Mouse (Mus musculus) erythroblast, embryonic 14.5 days (primary cell): ENCODE data around the gene Tyk2. TPM values are rescaled to one million over a fixed set of nuclear protein-coding genes. Genes with fewer than 3 reads are reported as not detected.
A peak's percentile ranks its signal among the peaks of the same experiment; 100 is the strongest.

Experiments used
- H3K27me3 ChIP-seq: 2 replicates; pipeline ENCODE4 v1.6.1; 2012; ENCODE audit warnings: inconsistent platforms; ENCODE audit not compliant: control insufficient read depth
- H3K36me3 ChIP-seq: 2 replicates; pipeline ENCODE4 v1.6.1; 2012; ENCODE audit warnings: mild to moderate bottlenecking, inconsistent platforms; ENCODE audit not compliant: control insufficient read depth
- H3K4me1 ChIP-seq: 2 replicates; pipeline ENCODE4 v1.6.1; 2012; ENCODE audit warnings: inconsistent platforms; ENCODE audit not compliant: control insufficient read depth
- H3K4me3 ChIP-seq: replicated peaks from 2 replicates; pipeline ENCODE3; 2012; ENCODE audit warnings: moderate library complexity, mild to moderate bottlenecking, inconsistent platforms
- H3K9me3 ChIP-seq: 2 replicates; pipeline ENCODE4 v1.6.1; 2012; ENCODE audit warnings: low read length, inconsistent platforms, mixed read lengths; ENCODE audit not compliant: control insufficient read depth
- GATA1 ChIP-seq: IDR thresholded peaks from 2 replicates; pipeline ENCODE4 v1.6.1; 2012; ENCODE audit warnings: low read length, inconsistent platforms, mixed read lengths
- TAL1 ChIP-seq: IDR thresholded peaks from 3 replicates; pipeline ENCODE4 v1.6.1; 2012; ENCODE audit warnings: low read length, inconsistent platforms, mixed read lengths
- polyA plus RNA-seq: library from polyadenylated mRNA; stranded (reverse); fragments of >175 nt; gene quantifications from 2 replicates; pipeline ENCODE4 v1.2.3, GENCODE M21; 2012

Tyk2 gene
- 0.26 and 0.30 TPM in 2 replicates for polyA plus RNA-seq

GRCm38 (mm10) chr9:21131059-21131956 lies at the start of gene Tyk2:
Gene Tyk2, minus strand, starts transcription at chr9:21131243.
- TF ChIP-seq TAL1 = no peak
- no peak for TF ChIP-seq GATA1
- peaks cover 31% of the 10 kb centered on the region for H3K4me1 ChIP-seq
- H3K36me3 ChIP-seq = peaks cover 11% of the 10 kb centered on the region

GRCm38 (mm10) chr9:21180841-21181240 lies 49.8 kb upstream of the Tyk2 start:
- no peaks in the 10 kb centered on the region for H3K36me3 ChIP-seq
- TF ChIP-seq GATA1 = no peak
- no peak for TF ChIP-seq TAL1
- H3K4me3 ChIP-seq = no peak overlapping the region
- H3K9me3 ChIP-seq = no peaks in the 10 kb centered on the region
- H3K4me1 ChIP-seq = peaks cover 41% of the 10 kb centered on the region
- H3K27me3 ChIP-seq = no peaks in the 10 kb centered on the region

More at GRCm38 (mm10) chr9:21131059-21131956, at the start of gene Tyk2:
- Histone ChIP-seq H3K9me3 (no peaks in the 10 kb centered on the region), H3K27me3 (no peaks in the 10 kb centered on the region), H3K4me3 (peak within 1 kb of the TSS; percentile 70)

DNA sequence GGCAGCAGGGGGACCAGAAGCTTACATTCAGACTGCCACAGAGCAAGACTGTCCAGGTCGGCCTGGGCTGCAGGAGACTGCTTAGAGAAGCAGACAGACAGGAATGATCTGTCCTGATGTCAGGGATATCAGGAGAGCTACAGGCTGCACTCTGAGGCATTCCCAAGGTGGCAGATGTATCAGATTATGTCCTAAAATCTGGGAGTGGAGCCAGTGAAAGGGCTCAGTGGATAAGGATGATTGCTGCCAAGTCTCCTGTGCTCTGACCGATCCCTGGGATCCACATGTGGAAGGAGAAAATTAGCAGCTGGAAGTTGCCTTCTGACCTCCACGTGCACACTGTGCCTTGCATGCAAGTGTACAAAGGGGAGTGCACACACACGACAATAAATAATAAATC lies 49.4 kb upstream of the Tyk2 start:
- no peaks in the 10 kb centered on the region for H3K36me3 ChIP-seq
- H3K4me1 ChIP-seq = peaks cover 39% of the 10 kb centered on the region
- no peaks in the 10 kb centered on the region for H3K9me3 ChIP-seq

DNA sequence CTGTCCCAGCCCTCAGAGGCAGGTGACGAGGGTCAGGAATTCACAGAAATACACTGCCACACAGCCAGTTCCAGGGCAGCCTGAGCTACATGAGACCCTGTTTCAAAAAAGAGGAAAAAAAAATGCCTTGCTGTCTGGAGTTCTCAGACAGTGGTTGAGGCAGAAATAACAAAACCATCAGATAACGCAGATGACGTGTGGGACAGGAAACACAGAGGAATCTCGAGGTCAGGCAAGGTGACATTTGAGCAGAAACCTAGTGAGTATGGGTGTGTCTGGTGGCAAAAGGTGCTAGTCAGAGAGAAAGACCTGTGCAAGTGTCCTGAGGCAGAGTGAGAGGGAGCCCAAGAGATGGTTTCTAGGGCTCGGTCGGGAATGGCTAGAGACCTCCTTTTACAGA lies 41.3 kb upstream of the Tyk2 start:
- Histone ChIP-seq H3K4me1 (peaks cover 23% of the 10 kb centered on the region), H3K27me3 (no peaks in the 10 kb centered on the region; the same call in 1 of the 2 replicates), H3K4me3 (no peak overlapping the region), H3K9me3 (no peaks in the 10 kb centered on the region), H3K36me3 (no peaks in the 10 kb centered on the region)
- TF ChIP-seq GATA1 (no peak), TAL1 (no peak)

More for the DNA sequence above, 49.4 kb upstream of the Tyk2 start:
- TF ChIP-seq GATA1 (no peak), TAL1 (no peak)
- H3K27me3 ChIP-seq = no peaks in the 10 kb centered on the region
- no peak overlapping the region for H3K4me3 ChIP-seq

- Histone ChIP-seq H3K36me3 (no peaks in the 10 kb centered on the region), H3K4me3 (no peak overlapping the region), H3K9me3 (peaks cover 5% of the 10 kb centered on the region; the same call in 1 of the 2 replicates), H3K27me3 (peaks cover 32% of the 10 kb centered on the region), H3K4me1 (peaks cover 48% of the 10 kb centered on the region)
- no peak for TF ChIP-seq TAL1
Measured at GRCm38 (mm10) chr9:21169157-21169556, 38.1 kb upstream of the Tyk2 start.

DNA sequence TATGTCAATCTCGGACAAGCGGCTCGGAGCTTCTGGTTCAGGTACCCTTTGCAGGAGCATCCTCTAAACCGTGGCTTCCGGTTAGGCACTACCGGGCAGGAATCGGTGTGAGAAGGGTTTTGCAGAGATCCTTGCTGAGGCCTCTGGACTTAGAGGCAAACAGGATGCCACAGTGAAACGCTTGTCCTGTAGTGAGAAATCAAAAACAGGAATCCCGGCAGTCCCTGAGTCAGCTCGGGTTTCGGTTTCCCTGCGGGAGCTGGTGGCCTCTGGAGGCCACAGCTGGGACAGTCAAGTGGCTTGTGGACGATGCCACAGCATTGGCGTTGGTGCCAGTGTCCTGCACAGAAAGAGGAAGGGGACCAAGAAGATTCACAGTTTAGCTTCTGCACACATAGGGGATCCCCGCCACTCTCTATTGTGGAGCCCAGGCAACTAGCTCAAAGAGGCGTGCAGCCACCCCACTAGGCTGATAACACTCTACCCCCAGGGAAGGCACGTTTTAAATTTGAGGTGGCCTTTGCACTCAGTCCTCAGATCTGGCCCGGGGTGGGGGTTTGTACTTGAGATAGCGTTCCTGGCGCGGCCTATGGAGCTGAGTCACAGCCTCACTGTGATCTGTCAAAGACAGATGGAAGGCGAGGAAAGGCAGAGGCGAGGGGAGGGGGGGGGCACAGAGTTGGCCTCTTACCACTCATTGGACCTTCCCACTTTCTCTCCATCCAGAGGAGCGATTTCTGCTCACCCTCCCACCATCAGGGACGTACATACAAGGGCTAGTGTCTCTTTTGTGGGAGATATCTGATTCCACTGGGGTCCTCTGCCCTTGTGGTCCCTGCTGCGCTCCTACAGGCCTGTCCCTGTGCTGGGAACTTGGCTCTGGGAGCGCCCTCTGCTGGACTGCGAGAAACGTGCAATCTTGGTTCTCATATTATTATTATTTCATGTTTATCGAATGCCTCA lies 37.4 kb upstream of the Tyk2 start:
- Histone ChIP-seq H3K9me3 (peaks cover 6% of the 10 kb centered on the region; the same call in 1 of the 2 replicates), H3K27me3 (peaks cover 39% of the 10 kb centered on the region), H3K36me3 (no peaks in the 10 kb centered on the region), H3K4me3 (peak overlapping the region; percentile 64), H3K4me1 (peaks cover 50% of the 10 kb centered on the region)
- TF ChIP-seq GATA1 (no peak), TAL1 (no peak)

DNA sequence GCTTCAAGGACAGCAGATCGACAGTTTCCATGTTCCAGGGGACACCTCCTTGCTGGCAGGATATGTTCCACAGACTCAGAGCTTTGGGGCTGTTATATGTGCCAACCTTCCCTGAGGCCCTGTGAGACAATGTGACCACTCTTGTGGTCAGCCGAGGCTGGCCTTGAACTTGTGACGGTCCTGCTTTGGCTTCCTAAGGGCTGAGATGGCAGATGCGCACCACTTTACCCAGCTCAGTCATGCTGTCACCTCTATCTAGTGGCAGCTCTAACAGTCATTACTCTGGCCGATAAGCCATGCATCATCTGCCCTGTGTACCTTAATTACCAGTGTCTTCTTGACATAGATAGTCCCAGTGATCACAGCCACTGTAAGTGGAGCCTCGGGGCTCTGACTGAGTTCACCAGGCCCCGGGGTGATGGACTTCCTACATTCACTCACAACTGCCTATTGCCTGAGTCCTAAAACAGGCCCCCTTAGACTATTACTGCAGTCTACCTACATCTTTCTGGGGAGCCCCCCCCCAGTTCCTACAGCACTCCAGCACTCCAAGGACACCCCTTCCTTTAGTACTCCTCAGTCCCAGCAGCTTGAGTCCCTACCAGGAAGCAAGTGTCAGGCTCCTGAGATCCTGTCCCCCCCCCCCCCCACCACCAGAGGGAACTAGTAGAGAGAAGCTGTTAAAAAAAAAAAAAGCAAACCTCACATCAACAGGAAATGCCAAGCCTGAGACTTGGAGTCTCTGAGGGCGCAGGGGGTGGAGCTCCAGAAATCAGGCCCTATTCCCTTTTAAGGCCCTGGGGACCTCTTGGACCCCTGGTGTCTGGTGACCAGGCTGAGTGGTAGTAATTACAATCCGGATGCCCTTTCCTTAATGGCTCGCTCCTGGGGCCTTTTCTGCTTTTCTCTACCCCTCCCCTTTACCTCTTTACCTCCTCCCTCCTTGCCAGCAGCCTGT lies 36.4 kb upstream of the Tyk2 start:
- TF ChIP-seq TAL1 (no peak), GATA1 (no peak)
- Histone ChIP-seq H3K36me3 (no peaks in the 10 kb centered on the region), H3K4me3 (peak overlapping the region; percentile 64), H3K9me3 (peaks cover 6% of the 10 kb centered on the region; the same call in 1 of the 2 replicates), H3K27me3 (peaks cover 49% of the 10 kb centered on the region), H3K4me1 (peaks cover 50% of the 10 kb centered on the region)

GRCm38 (mm10) chr9:21166516-21166915 lies 35.5 kb upstream of the Tyk2 start:
- peaks cover 58% of the 10 kb centered on the region for H3K27me3 ChIP-seq
- no peaks in the 10 kb centered on the region for H3K36me3 ChIP-seq
- peaks cover 52% of the 10 kb centered on the region for H3K4me1 ChIP-seq
- H3K4me3 ChIP-seq = no peak overlapping the region
- peaks cover 6% of the 10 kb centered on the region; the same call in 1 of the 2 replicates for H3K9me3 ChIP-seq
- TF ChIP-seq GATA1 (no peak), TAL1 (no peak)
